Mouse (Mus musculus): ENCODE measurements around the gene Tdrd12. TPM values are rescaled to one million over a fixed set of nuclear protein-coding genes. Genes with fewer than 3 reads are reported as not detected.
"Not testable (repeated sequence)": the region's sequence is repeated elsewhere in the genome, so short reads cannot be mapped to it uniquely, and the experiment has no call there.

The Tdrd12 gene
- polyA plus RNA-seq, 1 experiment, result 0.25 TPM

GRCm38 (mm10) chr7:35583476-35584025 is 46.0 kb upstream of the Tdrd12 start:
- TF ChIP-seq POLR2A (IDR thresholded peaks at IDR 0.05; ENCODE audit: low read depth, low read length), result no peak
- no peak for TF ChIP-seq CTCF (conservative IDR thresholded peaks at IDR 0.05; ENCODE audit: insufficient read depth, insufficient read length, low read depth, low read length)

GRCm38 (mm10) chr7:35582719-35583118 is 45.2 kb upstream of the Tdrd12 start:
- no peak for DNase-seq
- H3K36me3 ChIP-seq (ENCODE audit: control insufficient read depth, insufficient read depth, low read length), result no peaks in the 10 kb centered on the region
- H3K27ac ChIP-seq (ENCODE audit: insufficient read depth, low read depth, low read length), result no peak overlapping the region
- TF ChIP-seq POLR2A (IDR thresholded peaks at IDR 0.05; ENCODE audit: low read depth, low read length), result no peak
- 0 out of 2 replicates have a peak, but pooled peaks have one; percentile 32 for TF ChIP-seq CTCF (conservative IDR thresholded peaks at IDR 0.05; ENCODE audit: insufficient read depth, insufficient read length, low read depth, low read length)
- WGBS, result 79% methylated on average over 5 of the region's 5 CpGs
- H3K4me3 ChIP-seq (ENCODE audit: insufficient read depth, low read depth, low read length), result no peak overlapping the region
- no peaks in the 10 kb centered on the region for H3K4me1 ChIP-seq (ENCODE audit: control insufficient read depth, insufficient read depth, low read length)
- H3K27me3 ChIP-seq (replicated peaks; ENCODE audit: control insufficient read depth, insufficient read depth, low read length), result no peaks in the 10 kb centered on the region

More at GRCm38 (mm10) chr7:35583476-35584025, 46.0 kb upstream of the Tdrd12 start:
- no peaks in the 10 kb centered on the region for H3K36me3 ChIP-seq (ENCODE audit: control insufficient read depth, insufficient read depth, low read length)
- no peaks in the 10 kb centered on the region for H3K4me1 ChIP-seq (ENCODE audit: control insufficient read depth, insufficient read depth, low read length)
- no peak overlapping the region for H3K27ac ChIP-seq (ENCODE audit: insufficient read depth, low read depth, low read length)
- no peak for DNase-seq
- no peaks in the 10 kb centered on the region for H3K27me3 ChIP-seq (replicated peaks; ENCODE audit: control insufficient read depth, insufficient read depth, low read length)
- H3K4me3 ChIP-seq (ENCODE audit: insufficient read depth, low read depth, low read length), result no peak overlapping the region
- 56% methylated on average over 11 of the region's 11 CpGs for WGBS

DNA sequence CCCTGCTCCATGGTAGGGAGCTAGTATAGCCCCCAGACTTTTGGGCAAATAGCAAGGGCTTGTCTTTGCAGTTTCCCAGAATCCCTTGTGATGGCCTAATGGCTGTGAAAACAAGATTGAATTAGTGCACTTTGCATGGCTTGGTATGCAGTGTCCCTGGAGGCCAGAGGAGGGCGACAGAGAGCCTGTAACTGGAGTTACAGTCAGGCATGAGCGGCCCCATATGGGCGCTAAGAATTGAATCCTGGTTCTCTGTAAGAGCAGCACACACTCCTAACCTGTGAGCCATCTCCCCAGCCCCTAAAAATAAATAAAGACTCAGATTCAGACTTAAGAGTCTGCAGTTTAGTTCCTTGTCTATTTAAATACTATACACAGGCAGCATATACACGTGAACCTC is 42.3 kb upstream of the Tdrd12 start:
- Histone ChIP-seq H3K27me3 (replicated peaks; ENCODE audit: control insufficient read depth, insufficient read depth, low read length) (no peaks in the 10 kb centered on the region; the same call in 1 of the 2 replicates), H3K36me3 (ENCODE audit: control insufficient read depth, insufficient read depth, low read length) (no peaks in the 10 kb centered on the region), H3K4me1 (ENCODE audit: control insufficient read depth, insufficient read depth, low read length) (no peaks in the 10 kb centered on the region), H3K4me3 (ENCODE audit: insufficient read depth, low read depth, low read length) (no peak overlapping the region), H3K27ac (ENCODE audit: insufficient read depth, low read depth, low read length) (no peak overlapping the region)
- TF ChIP-seq CTCF (conservative IDR thresholded peaks at IDR 0.05; ENCODE audit: insufficient read depth, insufficient read length, low read depth, low read length) (peak; percentile 82), POLR2A (IDR thresholded peaks at IDR 0.05; ENCODE audit: low read depth, low read length) (no peak)
- 40% methylated on average over 4 of the region's 4 CpGs for WGBS
- DNase-seq, result peak; percentile 55

DNA sequence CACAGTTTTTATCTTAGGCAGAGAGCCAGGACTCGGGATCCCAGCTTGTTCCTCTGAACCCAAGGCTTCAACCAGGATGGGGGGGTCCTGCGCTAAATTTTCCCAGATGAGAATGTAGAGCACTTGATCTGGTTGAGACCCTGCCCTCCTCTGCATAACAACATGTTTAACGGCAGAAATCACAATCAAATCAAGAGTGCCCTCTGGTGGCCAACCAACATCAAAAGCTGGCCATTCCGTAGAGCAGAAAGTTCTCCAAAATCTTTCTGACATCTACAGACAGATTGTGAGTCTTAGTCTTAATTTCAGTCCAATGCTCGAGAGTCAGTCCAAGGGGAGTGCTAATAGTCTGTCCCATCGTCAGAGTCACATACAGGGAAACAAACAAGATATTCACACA is 33.3 kb upstream of the Tdrd12 start:
- not testable (repeated sequence) for H3K27ac ChIP-seq (ENCODE audit: insufficient read depth, low read depth, low read length); DNase-seq; H3K36me3 ChIP-seq (ENCODE audit: control insufficient read depth, insufficient read depth, low read length); H3K27me3 ChIP-seq (replicated peaks; ENCODE audit: control insufficient read depth, insufficient read depth, low read length); H3K4me3 ChIP-seq (ENCODE audit: insufficient read depth, low read depth, low read length); H3K4me1 ChIP-seq (ENCODE audit: control insufficient read depth, insufficient read depth, low read length)
- WGBS, result 25% methylated on average over 6 of the region's 6 CpGs

DNA sequence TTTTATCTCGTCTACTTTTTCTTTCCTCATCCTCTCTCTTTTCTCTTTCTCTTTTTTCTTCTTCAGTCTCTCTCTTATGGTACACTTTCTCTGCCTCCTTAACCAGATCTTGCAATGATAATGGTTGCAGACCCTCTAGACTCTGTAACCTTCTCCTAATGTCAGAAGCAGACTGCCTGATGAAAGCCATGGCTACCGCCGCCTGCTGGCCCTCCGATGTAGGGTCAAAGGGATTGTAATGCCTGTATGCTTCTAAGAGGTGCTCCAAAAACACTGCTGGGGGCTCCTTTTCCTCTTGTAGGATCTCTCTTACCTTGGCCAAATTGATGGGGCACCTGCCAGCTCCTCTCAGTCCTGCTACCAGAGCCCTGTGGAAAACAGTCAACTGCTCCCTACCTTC is 32.2 kb upstream of the Tdrd12 start:
- DNase-seq; H3K4me3 ChIP-seq (ENCODE audit: insufficient read depth, low read depth, low read length); H3K4me1 ChIP-seq (ENCODE audit: control insufficient read depth, insufficient read depth, low read length); H3K27ac ChIP-seq (ENCODE audit: insufficient read depth, low read depth, low read length); H3K27me3 ChIP-seq (replicated peaks; ENCODE audit: control insufficient read depth, insufficient read depth, low read length); H3K36me3 ChIP-seq (ENCODE audit: control insufficient read depth, insufficient read depth, low read length): not testable (repeated sequence)
- 85% methylated on average over 4 of the region's 4 CpGs for WGBS

GRCm38 (mm10) chr7:35565965-35566364 is 28.4 kb upstream of the Tdrd12 start:
- H3K4me3 ChIP-seq (ENCODE audit: insufficient read depth, low read depth, low read length); H3K27me3 ChIP-seq (replicated peaks; ENCODE audit: control insufficient read depth, insufficient read depth, low read length); H3K36me3 ChIP-seq (ENCODE audit: control insufficient read depth, insufficient read depth, low read length): not testable (repeated sequence)
- WGBS, result 57% methylated on average over 13 of the region's 13 CpGs
- Histone ChIP-seq H3K27ac (ENCODE audit: insufficient read depth, low read depth, low read length) (peak overlapping the region; percentile 90), H3K4me1 (ENCODE audit: control insufficient read depth, insufficient read depth, low read length) (peaks cover 12% of the 10 kb centered on the region; the same call in 1 of the 2 replicates)
- DNase-seq, result peak; percentile 67

- WGBS, result 69% methylated on average over 10 of the region's 10 CpGs
- H3K4me1 ChIP-seq (ENCODE audit: control insufficient read depth, insufficient read depth, low read length), result peaks cover 12% of the 10 kb centered on the region; the same call in 1 of the 2 replicates
- not testable (repeated sequence) for H3K36me3 ChIP-seq (ENCODE audit: control insufficient read depth, insufficient read depth, low read length); DNase-seq; H3K27me3 ChIP-seq (replicated peaks; ENCODE audit: control insufficient read depth, insufficient read depth, low read length); H3K4me3 ChIP-seq (ENCODE audit: insufficient read depth, low read depth, low read length)
- peak overlapping the region; percentile 90 for H3K27ac ChIP-seq (ENCODE audit: insufficient read depth, low read depth, low read length)
These were observed 27.3 kb upstream of the Tdrd12 start for GRCm38 (mm10) chr7:35564872-35565271.
